Mouse (Mus musculus) liver, adult 2 months (tissue): ENCODE measurements around the gene Atg4a.

Source experiments
- CTCF ChIP-seq: fragments of 200-500 bp; IDR thresholded peaks from 2 replicates; pipeline ENCODE4 v1.5.1; 2011; ENCODE audit warnings: low read depth, low read length, control low read depth
- POLR2A ChIP-seq: fragments of 200-500 bp; IDR thresholded peaks from 2 replicates; pipeline ENCODE4 v1.6.1; 2011; ENCODE audit warnings: low read length, control low read depth; ENCODE audit not compliant: insufficient read depth; ENCODE audit errors: extremely low read depth

DNA sequence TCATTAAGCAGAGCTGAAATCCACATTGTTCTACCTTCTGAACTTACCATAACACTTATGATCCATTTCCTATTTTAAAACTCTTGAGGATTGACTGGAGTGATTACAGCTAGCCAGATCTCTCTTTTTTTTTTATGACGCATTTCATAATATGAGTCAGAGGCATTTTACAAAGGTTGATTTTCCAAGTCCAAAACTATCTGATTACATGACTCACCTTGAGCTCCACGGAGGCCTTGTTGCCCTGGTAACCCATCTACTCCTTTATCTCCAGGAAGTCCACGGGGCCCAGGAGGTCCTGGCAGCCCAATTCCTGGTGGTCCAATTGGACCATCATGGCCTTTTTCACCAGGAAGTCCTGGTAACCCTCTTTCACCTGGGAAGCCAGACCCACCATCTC, 242.3 kb downstream of the Atg4a start:
- TF ChIP-seq CTCF (no peak), POLR2A (no peak)
